ENCODE assay signal across 8 mouse cellular contexts in the genomic region with DNA sequence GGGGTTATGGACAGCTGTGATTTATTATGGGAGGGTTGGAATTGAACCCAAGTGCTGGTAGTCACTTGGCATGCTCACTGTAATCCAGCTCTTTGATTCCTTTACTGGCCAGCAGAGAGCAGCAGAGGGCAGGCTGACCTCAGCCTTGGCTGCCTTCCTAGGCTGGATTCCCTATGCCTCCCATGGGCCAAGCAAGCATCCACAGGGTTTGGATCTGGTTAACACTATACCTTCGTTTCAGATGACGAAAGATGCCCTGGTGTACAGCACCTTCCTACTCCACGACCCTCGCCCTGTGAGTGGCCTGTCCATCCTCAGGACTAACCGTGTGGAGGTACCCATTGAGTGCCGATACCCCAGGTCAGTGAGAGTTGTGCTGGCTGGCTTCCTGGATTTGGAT. TPM values are rescaled to one million over a fixed set of nuclear protein-coding genes. Genes with fewer than 3 reads are reported as not detected.
A peak's percentile ranks its signal among the peaks of the same experiment; 100 is the strongest.
DNase-seq lines count a peak whose midpoint lies in the region; ATAC-seq and TF ChIP-seq lines count a peak whose summit lies in the region.

No protein-coding gene starts in this region.

- no peak for TF ChIP-seq POLR2A in bone marrow macrophage, adult 2 months (IDR thresholded peaks at IDR 0.05; ENCODE audit: borderline replicate concordance, low read depth, low read length)

- H3K27ac ChIP-seq in hindbrain, embryonic 11.5 days (ENCODE audit: low read depth, low read length), result no peak overlapping the region
- H3K27ac ChIP-seq in hindbrain, embryonic 12.5 days, result no peak overlapping the region
- H3K27ac ChIP-seq in bone marrow macrophage, adult 2 months (ENCODE audit: insufficient read depth, low read depth, low read length), result no peak overlapping the region
- H3K27ac ChIP-seq in intestine, embryonic 16.5 days (ENCODE audit: low read length), result no peak overlapping the region

- no peaks in the 10 kb centered on the region for H3K36me3 ChIP-seq in hindbrain, embryonic 11.5 days (ENCODE audit: control insufficient read depth, insufficient read depth, low read length)
- no peaks in the 10 kb centered on the region for H3K36me3 ChIP-seq in hindbrain, embryonic 12.5 days
- no peaks in the 10 kb centered on the region for H3K36me3 ChIP-seq in intestine, embryonic 16.5 days (ENCODE audit: control insufficient read depth, insufficient read depth, low read length)

- no peaks in the 10 kb centered on the region for H3K27me3 ChIP-seq in hindbrain, embryonic 11.5 days (ENCODE audit: control insufficient read depth, insufficient read depth, low read length)
- H3K27me3 ChIP-seq in hindbrain, embryonic 12.5 days, result no peaks in the 10 kb centered on the region
- H3K27me3 ChIP-seq in intestine, embryonic 16.5 days (replicated peaks; ENCODE audit: control insufficient read depth, insufficient read depth, low read length), result no peaks in the 10 kb centered on the region

- no peak for ATAC-seq in hindbrain, embryonic 11.5 days (ENCODE audit: low FRiP score)
- ATAC-seq in hindbrain, embryonic 12.5 days (ENCODE audit: low FRiP score), result no peak
- ATAC-seq in erythroblast, adult 5-6 weeks (replicated peaks; ENCODE audit: low FRiP score, poor library complexity, severe bottlenecking), result peak; percentile 84
- ATAC-seq in intestine, embryonic 16.5 days, result peak; percentile 33; the same call in 1 of the 2 replicates

- TF ChIP-seq CTCF in bone marrow macrophage, adult 2 months (IDR thresholded peaks at IDR 0.05; ENCODE audit: low read depth, low read length), result peak; percentile 74

- no peak overlapping the region for H3K9ac ChIP-seq in hindbrain, embryonic 11.5 days (ENCODE audit: low read depth, low read length)
- no peak overlapping the region for H3K9ac ChIP-seq in hindbrain, embryonic 12.5 days
- no peak overlapping the region for H3K9ac ChIP-seq in intestine, embryonic 16.5 days (ENCODE audit: low read depth, low read length)

- H3K4me3 ChIP-seq in hindbrain, embryonic 11.5 days (ENCODE audit: low read depth, low read length), result no peak overlapping the region
- H3K4me3 ChIP-seq in hindbrain, embryonic 12.5 days, result no peak overlapping the region
- no peak overlapping the region for H3K4me3 ChIP-seq in bone marrow macrophage, adult 2 months (ENCODE audit: insufficient read depth, low read length)
- no peak overlapping the region for H3K4me3 ChIP-seq in intestine, embryonic 16.5 days (ENCODE audit: low read length)

- no peak overlapping the region for H3K4me2 ChIP-seq in hindbrain, embryonic 11.5 days (replicated peaks; ENCODE audit: low read depth, low read length)
- H3K4me2 ChIP-seq in hindbrain, embryonic 12.5 days (replicated peaks), result no peak overlapping the region
- H3K4me2 ChIP-seq in intestine, embryonic 16.5 days (ENCODE audit: low read depth, low read length), result no peak overlapping the region

- no peaks in the 10 kb centered on the region for H3K9me3 ChIP-seq in hindbrain, embryonic 11.5 days (ENCODE audit: control insufficient read depth, low read length)
- H3K9me3 ChIP-seq in hindbrain, embryonic 12.5 days (replicated peaks), result no peaks in the 10 kb centered on the region
- no peaks in the 10 kb centered on the region for H3K9me3 ChIP-seq in intestine, embryonic 16.5 days (ENCODE audit: control insufficient read depth, low read length)

- no peaks in the 10 kb centered on the region for H3K4me1 ChIP-seq in hindbrain, embryonic 11.5 days (replicated peaks; ENCODE audit: control insufficient read depth, insufficient read depth, low read length)
- H3K4me1 ChIP-seq in hindbrain, embryonic 12.5 days, result no peaks in the 10 kb centered on the region
- H3K4me1 ChIP-seq in bone marrow macrophage, adult 2 months (ENCODE audit: control insufficient read depth, insufficient read depth, low read length), result no peaks in the 10 kb centered on the region
- H3K4me1 ChIP-seq in intestine, embryonic 16.5 days (ENCODE audit: control insufficient read depth, insufficient read depth, low read length), result no peaks in the 10 kb centered on the region

- DNase-seq in hindbrain, embryonic 11.5 days (ENCODE audit: low spot score), result peak; percentile 77
- DNase-seq in B cell, adult 2 months, result peak; percentile 55 to 59
- DNase-seq in lung, postnatal 10 days, result peak; percentile 74
- peak; percentile 63 for DNase-seq in thymus, postnatal 4 days

- 34% methylated on average over 6 of the region's 6 CpGs for WGBS in hindbrain, embryonic 11.5 days
- 39% methylated on average over 6 of the region's 6 CpGs for WGBS in hindbrain, embryonic 12.5 days
- WGBS in intestine, embryonic 16.5 days, result 36% methylated on average over 6 of the region's 6 CpGs

RNA-seq across cellular contexts. Expression of a gene that starts 2.5 kb away (rescaled TPM):
- polyA plus RNA-seq in hindbrain, embryonic 11.5 days (2014; fragmentation: Nextera tagmentation; extraction: Ambion mirVana), result not detected in 2 replicates
- polyA plus RNA-seq in hindbrain, embryonic 12.5 days (2016; fragmentation: Nextera tagmentation; extraction: Ambion mirVana), result 0.32 TPM in 1 of 2 replicates, not detected in the other
- not detected in 2 replicates for polyA plus RNA-seq in bone marrow macrophage, adult 2 months (2012; ENCODE audit: insufficient read depth, insufficient read length, missing spikeins)
- not detected in 2 replicates for total RNA-seq in erythroblast, adult 5-6 weeks (2015; ENCODE audit: low replicate concordance)
- total RNA-seq in erythroblast, adult 5-6 weeks (2017; ENCODE audit: low replicate concordance), result not detected in 2 replicates
- 0.68 and 1.5 TPM in 2 replicates for polyA plus RNA-seq in intestine, embryonic 16.5 days (2015; fragmentation: Nextera tagmentation; extraction: Ambion mirVana)

RNA-seq across cellular contexts. Expression of a gene that starts 8.1 kb away (rescaled TPM):
- polyA plus RNA-seq in hindbrain, embryonic 11.5 days (2014; fragmentation: Nextera tagmentation; extraction: Ambion mirVana), result 1.6 and 2.4 TPM in 2 replicates
- 1.7 and 3.7 TPM in 2 replicates for polyA plus RNA-seq in hindbrain, embryonic 12.5 days (2016; fragmentation: Nextera tagmentation; extraction: Ambion mirVana)
- polyA plus RNA-seq in bone marrow macrophage, adult 2 months (2012; ENCODE audit: insufficient read depth, insufficient read length, missing spikeins), result 6.8 and 10.0 TPM in 2 replicates
- 6.0 and 6.3 TPM in 2 replicates for total RNA-seq in erythroblast, adult 5-6 weeks (2015; ENCODE audit: low replicate concordance)
- total RNA-seq in erythroblast, adult 5-6 weeks (2017; ENCODE audit: low replicate concordance), result 0.56 TPM in 1 of 2 replicates, not detected in the other
- 2.3 and 2.9 TPM in 2 replicates for polyA plus RNA-seq in intestine, embryonic 16.5 days (2015; fragmentation: Nextera tagmentation; extraction: Ambion mirVana)

RNA-seq across cellular contexts. Expression of a gene that starts 12.2 kb away (rescaled TPM):
- 21.6 and 23.5 TPM in 2 replicates for polyA plus RNA-seq in hindbrain, embryonic 11.5 days (2014; fragmentation: Nextera tagmentation; extraction: Ambion mirVana)
- polyA plus RNA-seq in hindbrain, embryonic 12.5 days (2016; fragmentation: Nextera tagmentation; extraction: Ambion mirVana), result 31.4 and 34.5 TPM in 2 replicates
- polyA plus RNA-seq in bone marrow macrophage, adult 2 months (2012; ENCODE audit: insufficient read depth, insufficient read length, missing spikeins), result 9.5 and 9.8 TPM in 2 replicates
- total RNA-seq in erythroblast, adult 5-6 weeks (2015; ENCODE audit: low replicate concordance), result 3.8 and 22.1 TPM in 2 replicates
- 2.3 TPM in 1 of 2 replicates, not detected in the other for total RNA-seq in erythroblast, adult 5-6 weeks (2017; ENCODE audit: low replicate concordance)
- polyA plus RNA-seq in intestine, embryonic 16.5 days (2015; fragmentation: Nextera tagmentation; extraction: Ambion mirVana), result 20.6 and 21.6 TPM in 2 replicates

RNA-seq across cellular contexts. Expression of a gene that starts 48.0 kb away (rescaled TPM):
- 204 and 208 TPM in 2 replicates for polyA plus RNA-seq in hindbrain, embryonic 11.5 days (2014; fragmentation: Nextera tagmentation; extraction: Ambion mirVana)
- polyA plus RNA-seq in hindbrain, embryonic 12.5 days (2016; fragmentation: Nextera tagmentation; extraction: Ambion mirVana), result 469 and 505 TPM in 2 replicates
- 151 and 157 TPM in 2 replicates for polyA plus RNA-seq in bone marrow macrophage, adult 2 months (2012; ENCODE audit: insufficient read depth, insufficient read length, missing spikeins)
- total RNA-seq in erythroblast, adult 5-6 weeks (2015; ENCODE audit: low replicate concordance), result 14.8 and 40.5 TPM in 2 replicates
- total RNA-seq in erythroblast, adult 5-6 weeks (2017; ENCODE audit: low replicate concordance), result 17.3 and 17.9 TPM in 2 replicates
- 137 and 144 TPM in 2 replicates for polyA plus RNA-seq in intestine, embryonic 16.5 days (2015; fragmentation: Nextera tagmentation; extraction: Ambion mirVana)

RNA-seq across cellular contexts. Expression of a gene that starts 55.9 kb away (rescaled TPM):
- polyA plus RNA-seq in hindbrain, embryonic 11.5 days (2014; fragmentation: Nextera tagmentation; extraction: Ambion mirVana), result 0.11 and 0.45 TPM in 2 replicates
- 0.05 TPM in 1 of 2 replicates, not detected in the other for polyA plus RNA-seq in hindbrain, embryonic 12.5 days (2016; fragmentation: Nextera tagmentation; extraction: Ambion mirVana)
- polyA plus RNA-seq in bone marrow macrophage, adult 2 months (2012; ENCODE audit: insufficient read depth, insufficient read length, missing spikeins), result not detected in 2 replicates
- not detected in 2 replicates for total RNA-seq in erythroblast, adult 5-6 weeks (2015; ENCODE audit: low replicate concordance)
- 0.14 TPM in 1 of 2 replicates, not detected in the other for total RNA-seq in erythroblast, adult 5-6 weeks (2017; ENCODE audit: low replicate concordance)
- 44.4 and 47.8 TPM in 2 replicates for polyA plus RNA-seq in intestine, embryonic 16.5 days (2015; fragmentation: Nextera tagmentation; extraction: Ambion mirVana)

Comparison
In these comparisons a context has a peak if more than half of its experiments do, and no peak if none do; other contexts are left out.
1. ATAC-seq: peak in erythroblast, adult 5-6 weeks (single experiment) and intestine, embryonic 16.5 days (single experiment); none in hindbrain, embryonic 11.5 days (single experiment) and hindbrain, embryonic 12.5 days (single experiment).
2. Peak in every context shown above with its lines, with median percentiles within 50 percentile points of each other: DNase-seq.